Mouse (Mus musculus) limb, embryonic 11.5 days (tissue): Measurements from ENCODE around the gene Kdm6a. TPM values are rescaled to one million over a fixed set of nuclear protein-coding genes. Genes with fewer than 3 reads are reported as not detected.

Experiments used
- ATAC-seq: fragments of 200-750 bp; cut with Nextera tagmentation; 2 replicates; pipeline ENCODE4 v1.8.0; 2017; ENCODE audit warnings: low read depth; ENCODE audit not compliant: insufficient number of reproducible peaks, low FRiP score, low TSS enrichment
- DNase-seq: peaks from one replicate; pipeline ENCODE4 v3.0.0-alpha.2; 2015; ENCODE audit warnings: low spot score
- H3K27ac ChIP-seq: fragments of 300-500 bp; sonication (generic); replicated peaks from 2 replicates; pipeline ENCODE4 v1.5.1; 2014; ENCODE audit warnings: low read depth, mild to moderate bottlenecking, low read length
- H3K27me3 ChIP-seq: fragments of 300-500 bp; sonication (generic); 2 replicates; pipeline ENCODE4 v1.6.1; 2014; ENCODE audit warnings: mild to moderate bottlenecking, low read length, mixed read lengths; ENCODE audit not compliant: control insufficient read depth, insufficient read depth
- H3K36me3 ChIP-seq: fragments of 300-500 bp; sonication (generic); 2 replicates; pipeline ENCODE4 v1.6.1; 2014; ENCODE audit warnings: mild to moderate bottlenecking, low read length, moderate library complexity, mixed read lengths; ENCODE audit not compliant: control insufficient read depth, insufficient read depth
- H3K4me1 ChIP-seq: fragments of 300-500 bp; sonication (generic); 2 replicates; pipeline ENCODE4 v1.6.1; 2014; ENCODE audit warnings: low read length, mixed read lengths; ENCODE audit not compliant: control insufficient read depth, insufficient read depth
- H3K4me2 ChIP-seq: fragments of 300-500 bp; sonication (generic); 2 replicates; pipeline ENCODE4 v1.6.1; 2014; ENCODE audit warnings: low read depth, mild to moderate bottlenecking, moderate library complexity; ENCODE audit not compliant: severe bottlenecking
- H3K4me3 ChIP-seq: fragments of 300-500 bp; sonication (generic); 2 replicates; pipeline ENCODE4 v1.5.1; 2014; ENCODE audit warnings: low read depth, low read length
- H3K9ac ChIP-seq: fragments of 300-500 bp; sonication (generic); 2 replicates; pipeline ENCODE4 v1.6.1; 2014; ENCODE audit warnings: mild to moderate bottlenecking, low read length
- H3K9me3 ChIP-seq: fragments of 300-500 bp; sonication (generic); 2 replicates; pipeline ENCODE4 v1.6.1; 2016; ENCODE audit warnings: low read length; ENCODE audit not compliant: control insufficient read depth
- WGBS: fragments of 180-500 bp; shearing (Covaris S2); extraction: QIAGEN DNeasy Blood & Tissue Kit; methylation state at CpG from one replicate; pipeline ENCODE4 v1.1.7; 2014; 5-methylcytosine and 5-hydroxymethylcytosine counted together
- polyA plus RNA-seq: library from polyadenylated mRNA; unstranded; fragments of >200 nt; fragmentation: Nextera tagmentation; extraction: Ambion mirVana; gene quantifications from 2 replicates; pipeline ENCODE4 v1.2.1, GENCODE M21; 2014

Gene Kdm6a
- polyA plus RNA-seq, 1 experiment from 2014 or later = 31.4 TPM

GRCm38 (mm10) chrX:18254767-18255166 lies 92.4 kb downstream of the Kdm6a start:
- DNase-seq = peak; percentile 27
- WGBS = 63% methylated on average over 4 of the region's 4 CpGs

DNA sequence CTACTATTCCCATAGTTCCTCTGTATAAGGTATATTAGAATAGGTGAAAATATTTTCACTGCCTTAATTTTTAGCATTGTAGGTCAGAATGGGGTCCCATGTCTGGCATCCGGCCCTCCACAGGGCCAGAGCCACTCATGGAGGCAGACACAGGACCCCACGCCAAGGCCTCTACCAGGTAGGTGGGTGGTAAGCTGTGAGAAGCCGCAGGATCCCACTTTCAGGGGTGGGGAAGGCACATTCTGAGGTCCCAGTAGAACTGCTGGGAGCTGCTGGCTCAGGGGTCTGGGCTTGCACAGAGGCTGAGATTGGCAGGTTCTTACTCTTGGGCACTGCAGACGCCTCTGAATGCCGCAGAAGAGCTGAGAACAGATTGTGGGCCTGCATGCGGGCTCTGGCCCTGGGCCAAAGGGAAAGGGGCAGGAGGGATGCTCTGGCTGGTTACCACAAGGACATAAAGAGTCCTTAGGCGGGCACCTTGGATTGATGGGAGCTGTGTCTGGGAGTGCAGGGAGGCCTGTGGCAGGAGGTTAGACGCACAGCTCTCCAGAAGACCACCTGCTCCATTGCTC lies 95.9 kb downstream of the Kdm6a start:
- Histone ChIP-seq H3K4me3 (no peak overlapping the region), H3K36me3 (no peaks in the 10 kb centered on the region), H3K27ac (no peak overlapping the region), H3K27me3 (no peaks in the 10 kb centered on the region), H3K9ac (no peak overlapping the region), H3K9me3 (no peaks in the 10 kb centered on the region), H3K4me2 (no peak overlapping the region), H3K4me1 (no peaks in the 10 kb centered on the region)
- no peak for ATAC-seq
- WGBS = 93% methylated on average over 8 of the region's 8 CpGs
- DNase-seq = no peak

More at GRCm38 (mm10) chrX:18254767-18255166, 92.4 kb downstream of the Kdm6a start:
- H3K4me1 ChIP-seq = no peaks in the 10 kb centered on the region
- H3K27ac ChIP-seq = no peak overlapping the region
- H3K4me2 ChIP-seq = no peak overlapping the region
- H3K36me3 ChIP-seq = no peaks in the 10 kb centered on the region
- H3K9me3 ChIP-seq = no peaks in the 10 kb centered on the region
- no peaks in the 10 kb centered on the region for H3K27me3 ChIP-seq
- H3K9ac ChIP-seq = no peak overlapping the region
- no peak overlapping the region for H3K4me3 ChIP-seq
- no peak for ATAC-seq

- ATAC-seq (no peak), DNase-seq (no peak)
- WGBS = 86% methylated on average over 5 of the region's 5 CpGs
- no peaks in the 10 kb centered on the region for H3K9me3 ChIP-seq
- H3K36me3 ChIP-seq = no peaks in the 10 kb centered on the region
- H3K4me3 ChIP-seq = no peak overlapping the region
- H3K27ac ChIP-seq = no peak overlapping the region
- H3K4me2 ChIP-seq = no peak overlapping the region
- no peaks in the 10 kb centered on the region for H3K4me1 ChIP-seq
- no peak overlapping the region for H3K9ac ChIP-seq
- no peaks in the 10 kb centered on the region for H3K27me3 ChIP-seq
Observed at GRCm38 (mm10) chrX:18278561-18278960, 116.2 kb downstream of the Kdm6a start.

GRCm38 (mm10) chrX:18280134-18280533 lies 117.8 kb downstream of the Kdm6a start:
- H3K4me1 ChIP-seq = no peaks in the 10 kb centered on the region
- no peaks in the 10 kb centered on the region for H3K36me3 ChIP-seq
- ATAC-seq (no peak), DNase-seq (no peak)
- H3K27me3 ChIP-seq = no peaks in the 10 kb centered on the region
- no peak overlapping the region for H3K9ac ChIP-seq
- no peak overlapping the region for H3K4me3 ChIP-seq
- H3K9me3 ChIP-seq = no peaks in the 10 kb centered on the region
- H3K4me2 ChIP-seq = no peak overlapping the region
- no peak overlapping the region for H3K27ac ChIP-seq

Other genes with a start within 250 kb of the Kdm6a start
- not detected in 2 replicates for gene Dusp21, start 16.7 kb upstream of the Kdm6a start, polyA plus RNA-seq